Mouse (Mus musculus): ENCODE measurements at regions not wholly inside any gene's neighbourhood (a gene's known extent, or its start where the extent isn't known, plus 50 kb on each side); places are given as distances from the start of the nearest gene placed in this dataset.

- peak; percentile 10 for DNase-seq (ENCODE audit: low read depth, low spot score)
- no peak for TF ChIP-seq KAT2A (conservative IDR thresholded peaks at IDR 0.05; ENCODE audit: low read depth, low read length)
- TF ChIP-seq TCF12 (IDR thresholded peaks at IDR 0.05; ENCODE audit: low read depth, low read length) = 0 out of 2 replicates have a peak, but pooled peaks have one; percentile 19
- Histone ChIP-seq H3K9ac (ENCODE audit: control insufficient read depth, low read depth, low read length, poor library complexity, severe bottlenecking) (no peak overlapping the region), H3K9me3 (replicated peaks; ENCODE audit: insufficient read depth, low read length) (no peaks in the 10 kb centered on the region), H3K4me1 (ENCODE audit: control insufficient read depth in 1 of 2, insufficient read depth in 2 of 2, low read length in 2 of 2) (no peaks in the 10 kb centered on the region), H3K79me2 (ENCODE audit: control insufficient read depth, insufficient read depth, low read length, poor library complexity) (no peaks in the 10 kb centered on the region), H3K36me3 (ENCODE audit: control insufficient read depth in 1 of 2, insufficient read depth in 2 of 2, low read length in 2 of 2) (no peaks in the 10 kb centered on the region), H3K27me3 (ENCODE audit: control insufficient read depth in 1 of 2, insufficient read depth in 2 of 2, low read length in 2 of 2) (no peaks in the 10 kb centered on the region), H3K27ac (ENCODE audit: control insufficient read depth, low read depth, low read length) (no peak overlapping the region), H3K4me3 (ENCODE audit: control insufficient read depth in 1 of 2, insufficient read depth in 1 of 2, low read depth in 2 of 2, low read length in 2 of 2) (no peak overlapping the region)
These were observed 1036.6 kb upstream of the Lcorl start for GRCm38 (mm10) chr5:46894037-46894436.

GRCm38 (mm10) chr5:46883956-46884355 lies 1026.5 kb upstream of the Lcorl start:
- no peak for DNase-seq (ENCODE audit: low read depth, low spot score)
- H3K4me1 ChIP-seq (ENCODE audit: control insufficient read depth in 1 of 2, insufficient read depth in 2 of 2, low read length in 2 of 2) = no peaks in the 10 kb centered on the region
- no peak overlapping the region for H3K9ac ChIP-seq (ENCODE audit: control insufficient read depth, low read depth, low read length, poor library complexity, severe bottlenecking)
- H3K27ac ChIP-seq (ENCODE audit: control insufficient read depth, low read depth, low read length) = no peak overlapping the region
- no peaks in the 10 kb centered on the region for H3K79me2 ChIP-seq (ENCODE audit: control insufficient read depth, insufficient read depth, low read length, poor library complexity)
- no peaks in the 10 kb centered on the region for H3K27me3 ChIP-seq (ENCODE audit: control insufficient read depth in 1 of 2, insufficient read depth in 2 of 2, low read length in 2 of 2)
- no peaks in the 10 kb centered on the region for H3K36me3 ChIP-seq (ENCODE audit: control insufficient read depth in 1 of 2, insufficient read depth in 2 of 2, low read length in 2 of 2)
- TF ChIP-seq MYB (IDR thresholded peaks at IDR 0.05; ENCODE audit: low read depth, low read length) = no peak
- no peak overlapping the region for H3K4me3 ChIP-seq (ENCODE audit: control insufficient read depth in 1 of 2, insufficient read depth in 1 of 2, low read depth in 2 of 2, low read length in 2 of 2)
- no peaks in the 10 kb centered on the region for H3K9me3 ChIP-seq (replicated peaks; ENCODE audit: insufficient read depth, low read length)

- no peaks in the 10 kb centered on the region for H3K27me3 ChIP-seq (ENCODE audit: control insufficient read depth in 1 of 2, insufficient read depth in 2 of 2, low read length in 2 of 2)
- TF ChIP-seq MAFK (IDR thresholded peaks at IDR 0.05; ENCODE audit: borderline replicate concordance, low read depth, low read length) = no peak
- no peak for TF ChIP-seq USF2 (IDR thresholded peaks at IDR 0.05; ENCODE audit: borderline replicate concordance in 1 of 2, insufficient read depth in 1 of 2, low read depth in 1 of 2, low read length in 2 of 2)
- no peak for TF ChIP-seq GATA1 (IDR thresholded peaks at IDR 0.05; ENCODE audit: low read depth, low read length)
These were observed 999.4 kb upstream of the Lcorl start for GRCm38 (mm10) chr5:46856837-46857236.

GRCm38 (mm10) chr5:46845175-46845574 lies 987.8 kb upstream of the Lcorl start:
- Histone ChIP-seq H3K9ac (ENCODE audit: control insufficient read depth, low read depth, low read length, poor library complexity, severe bottlenecking) (no peak overlapping the region), H3K36me3 (ENCODE audit: control insufficient read depth in 1 of 2, insufficient read depth in 2 of 2, low read length in 2 of 2) (no peaks in the 10 kb centered on the region), H3K79me2 (ENCODE audit: control insufficient read depth, insufficient read depth, low read length, poor library complexity) (no peaks in the 10 kb centered on the region), H3K27me3 (ENCODE audit: control insufficient read depth in 1 of 2, insufficient read depth in 2 of 2, low read length in 2 of 2) (no peaks in the 10 kb centered on the region), H3K27ac (ENCODE audit: control insufficient read depth, low read depth, low read length) (no peak overlapping the region), H3K9me3 (replicated peaks; ENCODE audit: insufficient read depth, low read length) (no peaks in the 10 kb centered on the region), H3K4me3 (ENCODE audit: control insufficient read depth in 1 of 2, insufficient read depth in 1 of 2, low read depth in 2 of 2, low read length in 2 of 2) (no peak overlapping the region), H3K4me1 (ENCODE audit: control insufficient read depth in 1 of 2, insufficient read depth in 2 of 2, low read length in 2 of 2) (no peaks in the 10 kb centered on the region)
- no peak for DNase-seq (ENCODE audit: low read depth, low spot score)
- TF ChIP-seq E2F4 (IDR thresholded peaks at IDR 0.05; ENCODE audit: borderline replicate concordance, low read depth, low read length) = no peak

More at GRCm38 (mm10) chr5:46856837-46857236, 999.4 kb upstream of the Lcorl start:
- Histone ChIP-seq H3K79me2 (ENCODE audit: control insufficient read depth, insufficient read depth, low read length, poor library complexity) (no peaks in the 10 kb centered on the region), H3K9ac (ENCODE audit: control insufficient read depth, low read depth, low read length, poor library complexity, severe bottlenecking) (no peak overlapping the region), H3K9me3 (replicated peaks; ENCODE audit: insufficient read depth, low read length) (no peaks in the 10 kb centered on the region), H3K27ac (ENCODE audit: control insufficient read depth, low read depth, low read length) (no peak overlapping the region), H3K4me1 (ENCODE audit: control insufficient read depth in 1 of 2, insufficient read depth in 2 of 2, low read length in 2 of 2) (no peaks in the 10 kb centered on the region), H3K36me3 (ENCODE audit: control insufficient read depth in 1 of 2, insufficient read depth in 2 of 2, low read length in 2 of 2) (no peaks in the 10 kb centered on the region), H3K4me3 (ENCODE audit: control insufficient read depth in 1 of 2, insufficient read depth in 1 of 2, low read depth in 2 of 2, low read length in 2 of 2) (no peak overlapping the region)
- DNase-seq (ENCODE audit: low read depth, low spot score) = no peak
